Mouse (Mus musculus) right cerebral cortex, postnatal 36 days (tissue): ENCODE data around the gene Gm40193.
A peak's percentile ranks its signal among the peaks of the same experiment; 100 is the strongest.

Source experiments
- DNase-seq, 2 experiments: peaks; one replicate each; pipeline ENCODE4 v3.0.0; 2022; ENCODE audit warnings: low spot score in 2 of 2, mixed read lengths in 1 of 2

Gm40193 gene

DNA sequence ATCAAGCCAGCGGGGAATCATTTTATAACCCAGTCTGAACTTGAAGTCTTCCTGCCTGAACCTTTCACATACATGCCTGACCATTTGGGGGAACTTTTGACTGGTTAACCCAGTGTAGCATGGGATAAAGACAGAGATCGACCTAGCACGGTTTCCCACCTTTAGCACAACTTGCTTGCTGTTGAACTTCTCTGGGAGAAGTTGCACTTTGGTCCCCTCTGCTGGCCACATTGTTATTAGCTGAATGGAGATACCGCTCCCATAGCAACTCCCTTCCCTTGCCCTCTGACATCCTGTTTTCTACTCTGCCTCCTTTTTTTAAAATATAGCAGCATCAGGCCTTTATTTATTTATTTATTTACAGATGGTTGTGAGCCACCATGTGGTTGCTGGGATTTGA lies 26.4 kb downstream of the Gm40193 start:
- no peak for DNase-seq

DNA sequence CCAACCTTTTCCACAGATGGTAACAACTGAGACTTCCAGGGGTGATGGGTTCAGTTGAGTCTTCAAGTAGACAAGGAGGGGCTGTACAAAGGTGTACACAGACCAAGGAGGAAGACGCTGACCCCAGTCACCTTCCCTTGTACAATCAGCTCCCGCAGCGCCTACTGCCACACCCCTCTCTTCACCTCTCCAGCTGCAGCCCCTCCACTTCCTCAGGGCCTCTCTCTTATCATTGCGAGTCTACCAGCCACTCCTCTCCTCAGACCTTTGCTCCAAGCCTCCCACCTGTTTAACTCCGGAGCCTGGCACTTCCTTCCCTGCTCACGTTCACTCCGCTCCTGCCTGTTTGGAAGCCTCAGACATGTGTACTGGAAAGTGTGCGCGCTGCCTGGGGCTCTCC lies 27.8 kb downstream of the Gm40193 start, which contains the start of gene Tm4sf5:
TSS of gene Tm4sf5 (plus strand) at position 275 of the 400 bp plus-strand sequence.
- DNase-seq, result no peak

DNA sequence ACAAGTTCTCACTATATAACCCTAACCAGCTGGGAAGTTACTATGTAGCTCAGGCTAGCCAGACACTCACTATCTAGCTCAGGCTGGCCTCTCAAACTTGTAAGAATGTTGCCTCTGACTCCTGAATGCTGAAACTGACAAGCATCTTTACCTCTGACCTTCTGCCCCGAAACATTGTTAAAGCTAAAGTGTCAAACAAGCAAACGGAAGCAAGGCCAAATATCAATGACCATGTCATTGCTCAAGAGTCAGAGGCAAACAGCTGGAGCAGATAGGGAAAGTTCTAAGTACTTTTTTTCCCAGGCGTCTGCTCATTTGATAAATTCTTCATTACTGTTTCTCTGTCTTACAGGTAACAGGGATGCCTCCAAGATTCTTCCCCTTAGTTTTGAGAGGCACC lies 30.7 kb downstream of the Gm40193 start:
- DNase-seq, result no peak

DNA sequence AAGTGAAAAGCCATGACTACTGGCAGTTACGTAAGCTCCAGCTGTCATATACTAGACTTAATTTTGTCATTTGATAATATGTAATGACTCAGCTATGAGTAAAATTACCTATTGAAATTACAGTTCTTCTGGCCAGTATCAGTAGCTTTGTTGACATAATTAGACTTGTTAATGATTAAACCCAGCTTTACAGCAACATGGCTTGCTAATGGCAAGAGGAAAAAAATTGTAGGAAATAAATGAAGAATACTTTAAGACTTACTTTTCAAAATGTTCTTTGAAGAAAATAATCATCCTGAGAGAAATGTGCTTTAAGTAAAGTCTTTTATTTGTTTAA lies 32.3 kb downstream of the Gm40193 start:
- DNase-seq, result no peak

DNA sequence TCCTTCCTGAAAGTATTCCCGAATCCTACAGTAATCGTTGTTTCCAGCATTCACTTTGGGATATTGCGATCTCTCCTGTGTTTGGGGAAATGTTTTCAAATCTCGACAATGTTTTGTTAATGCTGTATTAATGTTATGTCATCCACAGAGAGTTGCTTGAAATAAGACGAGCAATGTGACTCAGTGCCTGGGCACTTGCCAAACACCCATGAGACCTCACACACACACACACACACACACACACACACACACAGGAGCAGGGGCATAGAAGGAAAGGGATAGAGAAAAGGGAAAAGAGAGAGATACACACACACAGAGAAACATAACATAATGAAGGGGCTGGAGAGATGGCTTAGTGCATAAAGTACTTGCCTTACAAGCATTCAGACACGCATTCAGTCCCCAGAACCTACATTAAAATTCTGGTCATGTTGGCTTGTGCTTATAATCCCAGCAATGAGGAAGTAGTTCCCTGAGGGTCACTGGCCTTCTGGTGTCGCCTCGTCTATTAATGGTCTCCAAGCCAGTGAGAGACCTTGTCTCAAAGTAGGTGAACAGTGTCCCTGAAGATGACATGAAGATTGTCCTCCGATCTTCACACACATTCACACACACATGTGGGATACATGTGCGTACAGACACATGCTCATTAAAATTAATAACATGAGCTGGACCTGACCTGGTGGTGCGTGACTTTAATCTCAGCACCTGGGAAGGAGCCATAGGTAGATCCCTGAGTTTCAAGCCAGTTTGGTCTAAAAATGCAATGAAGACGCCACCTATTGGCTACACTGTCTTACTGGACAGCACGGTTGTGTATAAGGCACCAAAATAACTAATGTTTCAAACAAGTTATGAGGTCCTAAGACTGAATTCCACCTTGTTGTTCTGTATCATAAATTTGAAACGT lies 32.9 kb downstream of the Gm40193 start:
- DNase-seq, result no peak

DNA sequence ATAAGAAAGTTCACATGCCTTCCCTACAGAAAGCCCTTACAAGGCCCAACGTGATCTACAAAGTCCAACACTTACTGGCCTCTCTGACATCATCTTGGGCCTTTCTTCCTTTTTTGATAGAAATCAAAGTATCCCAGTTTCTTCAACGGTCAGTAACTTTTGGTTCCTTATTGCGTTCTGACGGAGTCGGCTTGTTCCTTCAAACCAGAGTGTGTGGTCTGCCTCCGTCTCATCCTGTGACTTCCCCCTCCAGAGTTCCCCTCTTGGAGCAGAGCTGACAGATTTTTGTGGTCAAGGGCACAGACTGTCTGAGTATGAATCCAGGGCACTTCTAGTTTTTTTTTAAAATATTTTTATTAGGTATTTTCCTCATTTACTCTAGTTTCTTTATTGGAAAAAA lies 43.1 kb downstream of the Gm40193 start:
- DNase-seq, result no peak

DNA sequence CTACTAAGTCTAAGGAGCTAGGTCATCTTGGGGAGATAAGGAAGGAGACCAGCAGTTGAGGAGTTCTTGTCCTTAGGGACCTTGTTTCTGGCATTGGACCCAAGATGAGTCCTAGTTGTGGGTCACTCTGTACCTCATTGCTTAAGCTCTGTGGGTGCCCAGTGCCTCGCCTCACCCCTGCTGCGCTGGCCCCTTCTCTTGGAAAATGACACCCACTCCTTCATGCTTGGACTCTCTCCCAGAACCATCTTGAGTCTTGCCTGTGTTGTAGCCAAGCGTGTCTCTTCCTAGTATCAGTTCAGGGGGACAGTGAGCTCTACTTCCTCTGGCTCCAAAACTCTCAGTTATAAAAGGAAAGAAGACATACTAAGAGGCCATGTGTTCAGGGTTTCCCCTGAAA lies 43.6 kb downstream of the Gm40193 start:
- DNase-seq, result peak in 1 of 2 experiments; percentile 8

DNA sequence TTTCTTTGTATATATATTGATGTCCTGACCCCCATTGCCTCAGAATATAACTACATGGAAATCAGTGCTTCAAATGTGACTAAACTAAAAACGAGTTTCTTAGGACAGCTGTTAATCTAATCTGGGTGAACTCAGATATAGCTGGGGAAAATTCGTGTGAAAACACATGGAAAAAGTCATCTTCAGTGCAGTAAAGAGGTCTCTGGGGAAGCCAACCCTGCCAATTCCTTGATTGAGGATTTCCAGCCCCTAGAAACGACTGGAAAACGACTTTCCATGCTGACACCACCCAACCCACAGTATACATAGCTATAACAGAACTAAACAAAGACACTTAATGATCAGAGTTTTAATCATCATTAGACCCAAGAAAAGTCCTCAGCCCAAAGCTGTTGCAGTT lies 44.9 kb downstream of the Gm40193 start:
- DNase-seq, result no peak

DNA sequence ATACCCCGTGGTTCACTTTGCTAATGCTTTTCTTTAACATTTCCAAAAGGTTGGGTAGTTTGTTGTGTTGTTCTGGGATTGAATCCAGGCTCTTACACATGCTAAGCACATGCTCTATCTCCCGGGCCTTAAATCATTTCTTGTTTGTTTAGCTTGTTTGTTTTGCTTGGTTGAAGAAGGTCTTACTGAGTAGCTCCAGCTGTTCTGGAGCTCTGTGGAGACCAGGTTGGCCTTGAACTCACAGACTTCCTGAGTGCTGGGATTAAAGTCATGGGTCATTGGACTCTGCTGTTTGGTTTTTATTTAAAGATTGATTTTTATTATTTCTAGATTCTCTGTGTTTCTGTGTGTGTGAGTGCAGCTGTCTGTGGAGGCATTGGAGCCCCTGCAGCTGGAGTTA lies 47.2 kb downstream of the Gm40193 start:
- DNase-seq, result no peak
